Mouse (Mus musculus): Measurements from ENCODE around the gene Stat6. TPM values are rescaled to one million over a fixed set of nuclear protein-coding genes. Genes with fewer than 3 reads are reported as not detected.

Gene Stat6
- polyA plus RNA-seq (2012; rRNA removed): 9.8 and 11.0 TPM in 2 replicates

GRCm38 (mm10) chr10:127642772-127643552 lies at the start of gene Stat6:
Gene Stat6 (plus strand): TSS chr10:127642986.

GRCm38 (mm10) chr10:127620406-127621190 lies 22.2 kb upstream of the Stat6 start, which contains the start of gene Lrp1:
Gene Lrp1 (minus strand): TSS chr10:127621148.

GRCm38 (mm10) chr10:127666501-127667268 lies 23.9 kb downstream of the Stat6 start, which contains the start of gene Nemp1:
Gene Nemp1 (plus strand): TSS chr10:127666901.

DNA sequence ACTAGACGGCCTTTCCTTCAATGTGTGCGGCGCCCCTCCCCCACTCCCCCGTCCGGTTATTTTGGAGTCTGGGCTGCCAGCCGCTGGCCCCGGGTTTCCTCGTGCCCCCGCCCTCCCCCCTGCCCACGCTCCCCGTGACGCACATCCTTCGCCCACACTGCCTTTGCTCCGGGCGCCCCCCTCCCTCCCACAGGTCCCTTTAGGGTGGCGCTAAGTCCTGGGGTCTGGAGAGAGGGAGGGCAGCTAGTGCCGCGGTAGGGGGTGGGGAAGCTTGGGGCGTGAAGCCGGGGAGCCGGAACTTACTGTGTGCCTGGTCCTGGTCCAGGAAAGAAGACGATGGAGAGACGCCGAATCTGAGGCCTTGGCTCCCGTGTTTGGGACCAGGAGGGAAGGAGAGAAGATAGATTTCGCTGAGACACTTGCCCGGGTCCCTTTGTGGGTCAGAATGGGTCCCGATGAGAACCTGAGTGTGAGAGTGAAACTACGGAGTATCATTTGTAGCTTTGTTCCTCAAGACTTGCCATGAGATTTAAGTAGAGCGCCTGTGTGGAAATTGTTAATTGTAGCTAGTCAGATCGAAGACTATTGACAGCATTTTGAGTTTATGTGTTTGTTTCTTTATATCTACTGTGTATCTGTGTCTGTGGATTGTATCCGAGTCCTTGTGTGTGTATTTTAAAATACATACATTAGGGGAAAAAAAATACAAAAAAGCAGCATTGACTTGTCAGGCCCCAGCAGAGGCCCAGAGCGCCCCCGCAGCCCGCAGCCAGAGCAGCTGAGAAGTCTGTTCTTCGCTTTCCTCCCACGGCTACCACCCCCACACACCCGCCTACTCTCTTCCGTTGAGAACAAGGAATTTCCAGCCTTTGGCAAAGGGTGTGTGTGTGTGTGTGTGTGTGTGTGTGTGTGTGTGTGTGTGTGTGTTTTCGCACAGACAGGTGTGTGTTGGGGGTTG lies 25.6 kb downstream of the Stat6 start, which contains the start of gene Nab2:
TSS of gene Nab2 (minus strand) at position 476 of the 958 bp plus-strand sequence.

GRCm38 (mm10) chr10:127704766-127705220 lies 62.0 kb downstream of the Stat6 start, which contains the start of gene Myo1a:
Gene Myo1a (plus strand): TSS chr10:127705170.

Other genes starting within 250 kb of the Stat6 start
- 0.36 and 1.6 TPM in 2 replicates for gene Stac3, start 141.3 kb upstream of the Stat6 start, polyA plus RNA-seq (2012; rRNA removed)
- gene Ndufa4l2, start 128.0 kb upstream of the Stat6 start, polyA plus RNA-seq (2012; rRNA removed): 1.8 and 2.2 TPM in 2 replicates
- 83.1 and 90.5 TPM in 2 replicates for gene Shmt2, start 120.5 kb upstream of the Stat6 start, polyA plus RNA-seq (2012; rRNA removed)
- not detected in 2 replicates for gene Nxph4, start 108.4 kb upstream of the Stat6 start, polyA plus RNA-seq (2012; rRNA removed)
- gene Lrp1, start 21.8 kb upstream of the Stat6 start, polyA plus RNA-seq (2012; rRNA removed): 17.1 and 18.2 TPM in 2 replicates
- 5.7 and 6.6 TPM in 2 replicates for gene Nemp1, start 23.9 kb downstream of the Stat6 start, polyA plus RNA-seq (2012; rRNA removed)
- gene Nab2, start 25.6 kb downstream of the Stat6 start, polyA plus RNA-seq (2012; rRNA removed): 3.7 and 3.8 TPM in 2 replicates
- gene Myo1a, start 62.2 kb downstream of the Stat6 start, polyA plus RNA-seq (2012; rRNA removed): 0.22 and 0.26 TPM in 2 replicates
- 19.2 and 23.8 TPM in 2 replicates for gene Tac2, start 81.5 kb downstream of the Stat6 start, polyA plus RNA-seq (2012; rRNA removed)
- gene Zbtb39, start 96.6 kb downstream of the Stat6 start, polyA plus RNA-seq (2012; rRNA removed): 2.1 and 2.3 TPM in 2 replicates
- gene Gpr182, start 108.7 kb downstream of the Stat6 start, polyA plus RNA-seq (2012; rRNA removed): 8.2 and 9.1 TPM in 2 replicates
- gene Rdh1, start 116.7 kb downstream of the Stat6 start, polyA plus RNA-seq (2012; rRNA removed): 0.12 and 0.14 TPM in 2 replicates
- gene Rdh16f1, start 116.8 kb downstream of the Stat6 start, polyA plus RNA-seq (2012; rRNA removed): 0.06 and 0.10 TPM in 2 replicates
- gene Rdh9, start 133.4 kb downstream of the Stat6 start, polyA plus RNA-seq (2012; rRNA removed): 0.02 and 0.05 TPM in 2 replicates
- gene Rdh16, start 158.2 kb downstream of the Stat6 start, polyA plus RNA-seq (2012; rRNA removed): 0.01 and 0.02 TPM in 2 replicates
- 0.02 and 0.05 TPM in 2 replicates for gene Rdh19, start 206.9 kb downstream of the Stat6 start, polyA plus RNA-seq (2012; rRNA removed)
- 0.09 and 0.12 TPM in 2 replicates for gene Rdh16f2, start 223.5 kb downstream of the Stat6 start, polyA plus RNA-seq (2012; rRNA removed)
- 1.0 and 1.3 TPM in 2 replicates for gene Rdh7, start 245.8 kb downstream of the Stat6 start, polyA plus RNA-seq (2012; rRNA removed)

Measured in liver, embryonic 14 days (tissue).